Mouse (Mus musculus): Measurements from ENCODE around the gene Trat1.

Trat1 gene

GRCm38 (mm10) chr16:48720259-48720658 is 51.6 kb downstream of the Trat1 start:
- in situ Hi-C loops (cut with MboI; ENCODE audit: low sequenced_read_pairs), result no loop called here

DNA sequence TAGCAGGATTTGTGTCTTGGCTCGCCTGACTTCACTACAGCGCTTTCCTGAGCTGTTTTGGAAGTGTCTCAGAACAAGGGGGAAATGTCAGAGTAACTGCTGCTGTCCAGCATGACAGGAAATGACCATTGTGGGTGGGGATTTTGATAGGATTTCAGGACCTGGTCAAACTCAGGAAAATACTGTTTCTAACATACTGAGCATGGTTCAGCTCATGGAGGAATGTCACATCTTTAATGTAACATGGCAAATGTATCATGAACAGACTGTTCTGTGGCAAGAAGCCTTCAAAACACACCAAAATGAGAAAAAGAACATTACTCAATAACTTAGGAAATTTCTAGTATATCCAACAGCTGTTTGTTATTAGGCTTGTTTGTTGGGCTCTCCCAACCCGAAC is 52.1 kb downstream of the Trat1 start:
- in situ Hi-C loops (cut with MboI; ENCODE audit: low sequenced_read_pairs), result no loop called here

DNA sequence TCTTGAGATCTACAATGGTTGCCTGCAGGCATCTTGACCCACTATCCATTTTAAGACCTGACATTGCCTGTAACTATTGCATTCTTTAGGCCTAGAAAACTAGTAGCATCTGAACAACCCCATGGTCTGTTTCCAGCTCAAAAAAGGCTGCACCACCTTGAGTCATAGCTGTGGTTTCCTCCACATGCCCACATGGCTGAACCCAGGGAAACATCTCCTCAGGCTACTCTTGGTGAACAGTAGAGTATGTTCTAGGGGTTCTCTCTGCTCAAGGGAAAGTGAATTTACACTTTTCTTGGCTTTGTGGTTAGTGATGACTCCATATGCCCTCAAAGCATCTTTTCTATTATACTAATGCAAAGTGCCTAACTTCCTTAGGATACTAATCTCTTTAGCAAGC is 55.5 kb downstream of the Trat1 start:
- in situ Hi-C loops (cut with MboI; ENCODE audit: low sequenced_read_pairs), result no loop called here

- in situ Hi-C loops (cut with MboI; ENCODE audit: low sequenced_read_pairs), result no loop called here
Measured at GRCm38 (mm10) chr16:48701896-48702295, 69.9 kb downstream of the Trat1 start.
